Mouse (Mus musculus): Measurements from ENCODE around the gene Nfkb2.

DNA sequence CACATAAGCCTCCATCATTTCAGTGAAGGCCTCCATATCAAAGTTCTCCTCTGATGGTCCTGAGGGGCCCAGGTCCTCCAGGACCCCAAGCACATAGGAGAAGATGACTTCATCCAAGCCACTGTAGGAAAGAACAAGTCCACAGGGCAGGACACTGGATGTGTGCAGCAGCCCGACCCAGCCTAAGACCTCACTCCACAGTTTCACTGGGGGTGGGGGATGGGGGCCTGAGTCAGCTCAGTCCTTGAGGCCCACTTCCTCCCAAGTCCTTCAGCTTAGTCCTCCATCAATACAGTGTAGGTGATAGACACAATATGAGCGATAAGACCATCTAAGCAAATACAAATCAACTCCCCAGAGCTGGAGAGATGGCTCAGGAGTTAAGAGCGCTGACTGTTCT is 27.8 kb downstream of the Nfkb2 start:
- TF ChIP-seq POLR2A (IDR thresholded peaks at IDR 0.05; ENCODE audit: insufficient read depth, low read length) (no peak), EP300 (IDR thresholded peaks at IDR 0.05; ENCODE audit: insufficient read depth, low read depth, low read length) (no peak), CTCF (IDR thresholded peaks at IDR 0.05; ENCODE audit: low read depth, low read length) (no peak)
